Mouse (Mus musculus) limb, embryonic 11.5 days (tissue): ENCODE results near the gene Lhx8. TPM values are rescaled to one million over a fixed set of nuclear protein-coding genes. Genes with fewer than 3 reads are reported as not detected.

ENCODE experiments used
- ATAC-seq: fragments of 200-750 bp; cut with Nextera tagmentation; 2 replicates; pipeline ENCODE4 v1.8.0; 2017; ENCODE audit warnings: low read depth; ENCODE audit not compliant: insufficient number of reproducible peaks, low FRiP score, low TSS enrichment
- DNase-seq: peaks from one replicate; pipeline ENCODE4 v3.0.0-alpha.2; 2015; ENCODE audit warnings: low spot score
- H3K27ac ChIP-seq: fragments of 300-500 bp; sonication (generic); replicated peaks from 2 replicates; pipeline ENCODE4 v1.5.1; 2014; ENCODE audit warnings: low read depth, mild to moderate bottlenecking, low read length
- H3K27me3 ChIP-seq: fragments of 300-500 bp; sonication (generic); 2 replicates; pipeline ENCODE4 v1.6.1; 2014; ENCODE audit warnings: mild to moderate bottlenecking, low read length, mixed read lengths; ENCODE audit not compliant: control insufficient read depth, insufficient read depth
- H3K36me3 ChIP-seq: fragments of 300-500 bp; sonication (generic); 2 replicates; pipeline ENCODE4 v1.6.1; 2014; ENCODE audit warnings: mild to moderate bottlenecking, low read length, moderate library complexity, mixed read lengths; ENCODE audit not compliant: control insufficient read depth, insufficient read depth
- H3K4me1 ChIP-seq: fragments of 300-500 bp; sonication (generic); 2 replicates; pipeline ENCODE4 v1.6.1; 2014; ENCODE audit warnings: low read length, mixed read lengths; ENCODE audit not compliant: control insufficient read depth, insufficient read depth
- H3K4me2 ChIP-seq: fragments of 300-500 bp; sonication (generic); 2 replicates; pipeline ENCODE4 v1.6.1; 2014; ENCODE audit warnings: low read depth, mild to moderate bottlenecking, moderate library complexity; ENCODE audit not compliant: severe bottlenecking
- H3K4me3 ChIP-seq: fragments of 300-500 bp; sonication (generic); 2 replicates; pipeline ENCODE4 v1.5.1; 2014; ENCODE audit warnings: low read depth, low read length
- H3K9ac ChIP-seq: fragments of 300-500 bp; sonication (generic); 2 replicates; pipeline ENCODE4 v1.6.1; 2014; ENCODE audit warnings: mild to moderate bottlenecking, low read length
- H3K9me3 ChIP-seq: fragments of 300-500 bp; sonication (generic); 2 replicates; pipeline ENCODE4 v1.6.1; 2016; ENCODE audit warnings: low read length; ENCODE audit not compliant: control insufficient read depth
- WGBS: fragments of 180-500 bp; shearing (Covaris S2); extraction: QIAGEN DNeasy Blood & Tissue Kit; methylation state at CpG from one replicate; pipeline ENCODE4 v1.1.7; 2014; 5-methylcytosine and 5-hydroxymethylcytosine counted together
- polyA plus RNA-seq: library from polyadenylated mRNA; unstranded; fragments of >200 nt; fragmentation: Nextera tagmentation; extraction: Ambion mirVana; gene quantifications from 2 replicates; pipeline ENCODE4 v1.2.1, GENCODE M21; 2014

The Lhx8 gene
- polyA plus RNA-seq, 1 experiment from 2014 or later, result 0.28 TPM

DNA sequence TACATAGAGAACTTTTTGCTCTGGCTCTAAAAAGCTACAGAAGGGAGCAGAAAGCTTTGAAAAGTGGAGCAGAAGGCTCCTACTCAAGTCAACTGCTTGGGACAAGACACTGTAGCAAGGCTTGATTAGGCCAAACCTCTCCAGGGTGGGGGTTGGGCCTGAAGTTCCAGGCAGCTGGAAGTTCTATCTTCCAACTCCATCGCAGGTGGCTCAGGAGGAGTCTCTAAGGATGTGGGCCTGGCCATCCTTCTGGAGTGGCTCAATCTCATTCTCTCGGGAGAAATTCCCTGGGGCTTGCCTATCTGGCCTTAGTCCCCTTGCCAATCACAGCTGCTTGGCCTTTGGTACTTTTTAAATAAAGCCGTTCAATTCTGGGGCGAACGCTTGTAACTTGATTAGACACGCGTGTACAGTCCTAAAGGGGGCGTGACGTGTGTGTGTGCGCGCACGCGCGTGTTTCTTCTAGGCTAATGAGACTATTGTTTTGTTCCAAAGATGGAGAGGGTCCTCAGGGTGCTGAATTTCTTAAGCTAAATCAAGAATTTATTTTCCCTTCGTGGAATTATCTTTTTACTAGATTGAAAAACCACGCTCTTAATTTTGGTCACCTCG is 9.3 kb upstream of the Lhx8 start:
- DNase-seq (no peak), ATAC-seq (no peak)
- WGBS, result 84% methylated on average over 17 of the region's 17 CpGs
- Histone ChIP-seq H3K9me3 (no peaks in the 10 kb centered on the region), H3K4me3 (no peak overlapping the region), H3K27me3 (peaks cover 23% of the 10 kb centered on the region), H3K36me3 (no peaks in the 10 kb centered on the region), H3K4me1 (no peaks in the 10 kb centered on the region), H3K27ac (no peak overlapping the region), H3K9ac (no peak overlapping the region), H3K4me2 (no peak overlapping the region)

DNA sequence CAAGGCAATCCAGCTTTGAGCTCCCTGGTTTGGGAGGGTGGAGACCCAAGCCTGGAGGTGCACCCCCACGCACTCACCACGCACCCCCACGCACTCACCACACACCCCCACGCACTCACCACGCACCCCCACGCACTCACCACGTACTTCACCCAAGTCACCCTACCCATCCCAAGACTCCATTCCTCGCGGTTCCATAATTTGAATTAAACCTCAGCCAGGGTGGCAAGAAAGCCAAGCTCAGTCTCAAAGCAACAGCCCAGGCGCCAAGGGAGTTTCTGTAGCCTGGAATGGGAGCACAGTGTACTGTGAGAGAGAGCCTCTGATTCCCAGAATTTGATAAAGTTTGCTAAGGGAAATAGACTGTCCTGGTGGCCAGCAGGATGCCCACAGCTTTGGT is 4.3 kb upstream of the Lhx8 start:
- Histone ChIP-seq H3K4me3 (no peak overlapping the region), H3K27ac (no peak overlapping the region), H3K27me3 (peaks cover 58% of the 10 kb centered on the region), H3K4me1 (peaks cover 4% of the 10 kb centered on the region; the same call in 1 of the 2 replicates), H3K9me3 (no peaks in the 10 kb centered on the region), H3K36me3 (no peaks in the 10 kb centered on the region), H3K4me2 (no peak overlapping the region), H3K9ac (no peak overlapping the region)
- WGBS, result 1% methylated on average over 10 of the region's 10 CpGs
- no peak for DNase-seq
- ATAC-seq, result no peak

DNA sequence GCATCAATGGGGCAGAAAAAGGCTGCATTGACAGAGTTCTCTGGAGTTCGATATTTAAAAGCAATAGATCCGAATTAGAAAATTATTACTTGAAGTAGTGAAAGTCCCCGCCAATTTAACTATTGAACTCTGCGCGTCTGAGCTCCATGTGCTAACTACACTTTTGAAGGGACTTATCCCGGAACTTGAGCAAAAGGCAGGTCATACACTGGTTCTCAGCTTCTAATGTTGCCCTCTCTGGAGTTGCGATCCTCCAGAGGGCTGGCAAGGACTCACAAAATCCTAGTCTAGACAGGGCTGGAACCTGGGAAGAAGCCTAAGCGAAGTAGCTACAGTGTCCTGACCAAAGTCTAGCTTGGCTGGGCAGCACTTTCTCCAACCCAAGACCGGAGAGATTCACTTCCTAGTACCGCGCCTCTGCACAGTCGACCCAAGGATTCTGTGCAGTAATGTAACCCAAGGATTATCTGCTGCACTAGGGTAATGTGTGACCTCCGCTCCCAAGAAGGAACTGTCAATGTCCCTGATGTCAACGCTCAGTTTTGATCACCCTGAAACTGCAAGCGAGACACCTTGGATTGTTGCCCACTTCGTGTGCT is 3.0 kb upstream of the Lhx8 start:
- no peak overlapping the region for H3K9ac ChIP-seq
- whole genome bisulfite sequencing, result 2% methylated on average over 16 of the region's 16 CpGs

DNA sequence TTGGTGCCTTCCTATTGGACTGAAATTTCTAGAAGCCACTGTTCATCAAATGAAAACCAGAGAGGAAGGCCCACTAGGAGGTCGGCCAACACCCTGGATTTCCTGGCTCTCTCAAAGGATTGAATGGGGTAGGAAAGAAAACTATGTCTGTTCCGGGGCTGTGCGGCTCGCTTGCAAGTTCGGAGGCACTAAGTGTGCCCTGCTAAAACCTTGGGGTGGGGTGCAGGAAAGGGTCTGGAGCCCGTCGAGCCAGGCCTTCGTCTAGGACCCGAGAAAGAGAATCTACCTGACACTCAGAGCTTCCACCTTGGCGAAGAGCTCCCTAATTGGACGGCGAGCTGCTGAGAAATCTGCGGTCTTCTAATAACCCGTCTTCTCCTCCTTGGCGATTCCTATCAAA is 2.5 kb upstream of the Lhx8 start:
- no peak for ATAC-seq
- Histone ChIP-seq H3K9ac (no peak overlapping the region), H3K36me3 (no peaks in the 10 kb centered on the region), H3K4me2 (no peak overlapping the region), H3K4me1 (peaks cover 8% of the 10 kb centered on the region; the same call in 1 of the 2 replicates), H3K9me3 (no peaks in the 10 kb centered on the region), H3K4me3 (no peak overlapping the region), H3K27me3 (peaks cover 76% of the 10 kb centered on the region), H3K27ac (no peak overlapping the region)
- DNase-seq, result peak; percentile 60
- WGBS, result 2% methylated on average over 15 of the region's 15 CpGs

More for the DNA sequence above, 3.0 kb upstream of the Lhx8 start:
- H3K4me1 ChIP-seq, result peaks cover 7% of the 10 kb centered on the region; the same call in 1 of the 2 replicates
- ATAC-seq (no peak), DNase-seq (peak; percentile 60)
- no peaks in the 10 kb centered on the region for H3K9me3 ChIP-seq
- H3K4me3 ChIP-seq, result no peak overlapping the region
- H3K27ac ChIP-seq, result no peak overlapping the region
- H3K4me2 ChIP-seq, result no peak overlapping the region
- H3K36me3 ChIP-seq, result no peaks in the 10 kb centered on the region
- H3K27me3 ChIP-seq, result peaks cover 70% of the 10 kb centered on the region

DNA sequence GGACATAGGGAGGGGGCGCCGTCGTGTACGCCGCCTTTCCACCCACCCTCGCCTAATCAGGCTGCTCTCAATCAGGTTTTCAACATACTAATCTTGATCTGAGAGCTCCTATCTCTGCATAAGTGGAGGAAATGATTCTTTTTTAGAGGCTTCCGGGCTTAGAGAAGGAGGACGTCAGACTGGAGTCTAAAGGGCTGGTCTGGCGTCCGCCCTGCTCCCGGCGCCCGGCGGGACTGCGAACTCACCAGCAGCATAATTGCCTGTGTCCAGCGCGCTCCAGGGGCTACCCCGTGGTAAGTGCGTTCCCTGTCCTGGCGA is 1.7 kb upstream of the Lhx8 start:
- peak; percentile 68 for DNase-seq
- H3K27me3 ChIP-seq, result peaks cover 79% of the 10 kb centered on the region
- ATAC-seq, result no peak
- no peak overlapping the region; the same call in 1 of the 2 replicates for H3K4me2 ChIP-seq
- peaks cover 8% of the 10 kb centered on the region; the same call in 1 of the 2 replicates for H3K4me1 ChIP-seq
- WGBS, result 0% methylated on average over 20 of the region's 20 CpGs
- no peaks in the 10 kb centered on the region for H3K9me3 ChIP-seq
- no peak overlapping the region for H3K4me3 ChIP-seq
- no peaks in the 10 kb centered on the region for H3K36me3 ChIP-seq
- H3K9ac ChIP-seq, result no peak overlapping the region
- no peak overlapping the region for H3K27ac ChIP-seq

DNA sequence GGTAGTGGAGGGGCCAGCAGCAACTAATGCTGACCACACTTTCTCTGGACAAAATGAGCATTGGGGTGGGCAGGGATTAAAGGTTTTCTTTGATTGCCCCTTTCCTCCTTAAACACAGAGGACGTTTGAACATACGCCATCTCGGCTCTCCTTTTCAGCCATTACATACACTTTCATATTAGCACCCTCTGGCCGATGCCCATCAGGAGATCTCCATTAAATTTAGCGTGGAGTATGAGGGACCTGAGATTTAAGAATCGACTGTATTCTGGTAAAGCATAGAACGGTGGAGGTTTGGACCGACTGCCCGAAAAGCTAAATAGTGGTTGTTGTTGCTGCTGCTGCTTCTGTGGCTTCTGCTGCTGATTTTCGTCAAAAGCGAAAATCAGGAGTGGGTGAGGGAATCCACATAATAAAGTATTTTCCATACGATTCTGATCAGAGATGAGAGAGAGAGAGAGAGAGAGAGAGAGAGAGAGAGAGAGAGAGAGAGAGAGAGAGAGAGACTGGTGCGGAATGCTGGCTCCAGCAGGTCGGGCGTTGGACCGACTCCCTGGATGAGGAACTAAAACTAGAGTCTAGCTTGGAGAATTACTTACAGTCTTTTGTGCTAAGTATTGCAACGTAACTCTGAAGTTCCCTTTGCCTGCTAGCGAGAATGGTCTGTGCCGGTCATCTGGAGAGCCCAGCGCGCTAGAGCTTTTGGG is 1.2 kb upstream of the Lhx8 start:
- H3K4me1 ChIP-seq, result peaks cover 8% of the 10 kb centered on the region; the same call in 1 of the 2 replicates
- no peaks in the 10 kb centered on the region for H3K36me3 ChIP-seq
- no peaks in the 10 kb centered on the region for H3K9me3 ChIP-seq
- ATAC-seq (no peak), DNase-seq (peak; percentile 57)
- no peak overlapping the region for H3K9ac ChIP-seq
- H3K27me3 ChIP-seq, result peaks cover 80% of the 10 kb centered on the region
- no peak overlapping the region; the same call in 1 of the 2 replicates for H3K4me2 ChIP-seq
- WGBS, result under 1% methylated on average over 21 of the region's 21 CpGs
- H3K4me3 ChIP-seq, result no peak overlapping the region
- no peak overlapping the region for H3K27ac ChIP-seq

DNA sequence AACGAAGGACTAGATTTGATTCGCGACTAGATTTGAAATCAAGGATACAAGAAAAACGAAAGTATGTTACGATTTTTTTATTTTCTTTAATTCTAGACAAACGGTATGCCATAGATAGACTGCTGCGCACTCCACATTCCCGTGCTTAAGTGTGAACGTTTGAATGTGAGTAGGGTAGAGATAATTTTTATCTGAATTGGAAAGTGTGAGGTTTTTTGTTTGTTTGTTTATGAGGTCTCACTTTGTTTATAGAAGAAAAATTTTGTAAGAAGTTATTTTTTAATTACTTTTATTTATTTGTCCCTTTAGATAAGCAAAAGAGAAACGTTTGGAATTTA is 513 bp upstream of the Lhx8 start:
- DNase-seq, result no peak
- no peak overlapping the region for H3K27ac ChIP-seq
- H3K4me1 ChIP-seq, result peaks cover 8% of the 10 kb centered on the region; the same call in 1 of the 2 replicates
- ATAC-seq, result no peak
- no peak overlapping the region for H3K4me2 ChIP-seq
- no peaks in the 10 kb centered on the region for H3K9me3 ChIP-seq
- under 1% methylated on average over 10 of the region's 10 CpGs for WGBS
- H3K9ac ChIP-seq, result no peak overlapping the region
- H3K36me3 ChIP-seq, result no peaks in the 10 kb centered on the region
- no peak overlapping the region for H3K4me3 ChIP-seq
- H3K27me3 ChIP-seq, result peaks cover 81% of the 10 kb centered on the region

DNA sequence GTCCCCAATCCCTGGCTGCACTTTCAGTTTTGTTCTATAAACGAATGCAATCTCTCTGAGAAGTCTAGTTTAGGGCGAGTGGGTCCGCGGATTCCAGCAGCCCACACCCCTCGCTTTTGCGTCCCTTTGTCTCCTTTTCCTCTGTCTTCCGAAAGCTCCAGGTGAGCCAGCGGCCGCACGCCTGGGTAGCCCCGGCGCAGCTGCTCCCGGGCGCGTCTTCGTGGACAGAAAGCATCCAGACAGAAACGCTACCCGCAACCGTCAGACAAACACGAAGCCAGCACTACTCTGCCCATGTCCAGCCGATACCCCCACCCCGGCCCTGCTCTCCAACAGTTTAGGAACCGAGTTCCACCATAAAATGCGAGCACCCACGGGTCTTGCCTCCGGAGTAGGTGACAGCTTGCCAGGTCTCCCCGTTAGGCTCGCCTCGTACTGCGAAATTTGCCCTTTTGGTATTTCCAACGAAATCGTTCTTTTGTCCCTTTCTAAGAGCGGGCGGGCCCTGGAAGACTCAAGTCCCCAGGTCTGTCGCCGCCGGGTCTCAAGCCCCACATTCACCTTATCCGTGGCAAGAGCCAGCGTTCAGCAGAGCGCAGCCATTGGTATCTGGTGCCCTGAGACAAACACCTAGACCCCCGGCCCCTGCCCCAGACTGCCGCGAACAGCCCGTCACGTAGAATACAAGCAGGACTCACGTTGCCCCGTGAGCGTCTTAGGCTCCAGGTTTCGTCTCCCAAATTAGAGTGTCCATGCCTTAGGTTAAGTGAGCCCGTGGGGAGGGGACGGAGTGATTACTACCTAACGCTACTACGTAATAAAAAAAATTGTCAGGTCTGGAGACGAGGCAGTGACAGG is 907 bp downstream of the Lhx8 start:
- Histone ChIP-seq H3K4me3 (no peak overlapping the region), H3K27me3 (peaks cover 73% of the 10 kb centered on the region), H3K4me1 (peaks cover 8% of the 10 kb centered on the region; the same call in 1 of the 2 replicates), H3K9ac (no peak overlapping the region), H3K4me2 (peak overlapping the region; percentile 22; the same call in 1 of the 2 replicates), H3K9me3 (no peaks in the 10 kb centered on the region), H3K36me3 (no peaks in the 10 kb centered on the region), H3K27ac (no peak overlapping the region)
- ATAC-seq (peak; percentile 14), DNase-seq (peak; percentile 76)
- under 1% methylated on average over 54 of the region's 54 CpGs for WGBS
